Mouse (Mus musculus) megakaryocyte, embryonic 14.5 days (primary cell): ENCODE results near the gene Sema4b. TPM values are rescaled to one million over a fixed set of nuclear protein-coding genes. Genes with fewer than 3 reads are reported as not detected.

ENCODE experiments used
- H3K27me3 ChIP-seq: replicated peaks from 2 replicates; pipeline ENCODE3; 2012; ENCODE audit warnings: inconsistent platforms
- H3K36me3 ChIP-seq: replicated peaks from 2 replicates; pipeline ENCODE3; 2012; ENCODE audit warnings: low read length, inconsistent platforms, mixed read lengths
- H3K4me1 ChIP-seq: 2 replicates; pipeline ENCODE4 v1.6.1; 2012; ENCODE audit warnings: inconsistent platforms
- H3K4me3 ChIP-seq: replicated peaks from 2 replicates; pipeline ENCODE3; 2012; ENCODE audit warnings: moderate library complexity, mild to moderate bottlenecking, inconsistent platforms
- H3K9me3 ChIP-seq: 2 replicates; pipeline ENCODE4 v1.6.1; 2012; ENCODE audit warnings: inconsistent platforms
- FLI1 ChIP-seq: IDR thresholded peaks from 2 replicates; pipeline ENCODE4 v1.6.1; 2012; ENCODE audit warnings: low read length, inconsistent platforms, mixed read lengths
- GATA1 ChIP-seq: IDR thresholded peaks from 3 replicates; pipeline ENCODE4 v1.6.1; 2012; ENCODE audit warnings: mixed read lengths, low read length, inconsistent platforms, borderline replicate concordance
- polyA plus RNA-seq: library from polyadenylated mRNA; stranded (reverse); fragments of >175 nt; gene quantifications from 2 replicates; pipeline ENCODE4 v1.2.3, GENCODE M21; 2012; ENCODE audit warnings: low replicate concordance; ENCODE audit not compliant: insufficient read depth

The Sema4b gene
- polyA plus RNA-seq, 1 experiment, result 30.8 TPM

GRCm38 (mm10) chr7:80156711-80157227, 29.9 kb upstream of the Sema4b start:
- peaks cover 55% of the 10 kb centered on the region for H3K4me1 ChIP-seq
- no peaks in the 10 kb centered on the region for H3K36me3 ChIP-seq
- H3K27me3 ChIP-seq, result peaks cover 13% of the 10 kb centered on the region
- H3K4me3 ChIP-seq, result no peak overlapping the region
- TF ChIP-seq GATA1, result no peak
- TF ChIP-seq FLI1, result no peak
- peaks cover 4% of the 10 kb centered on the region for H3K9me3 ChIP-seq

DNA sequence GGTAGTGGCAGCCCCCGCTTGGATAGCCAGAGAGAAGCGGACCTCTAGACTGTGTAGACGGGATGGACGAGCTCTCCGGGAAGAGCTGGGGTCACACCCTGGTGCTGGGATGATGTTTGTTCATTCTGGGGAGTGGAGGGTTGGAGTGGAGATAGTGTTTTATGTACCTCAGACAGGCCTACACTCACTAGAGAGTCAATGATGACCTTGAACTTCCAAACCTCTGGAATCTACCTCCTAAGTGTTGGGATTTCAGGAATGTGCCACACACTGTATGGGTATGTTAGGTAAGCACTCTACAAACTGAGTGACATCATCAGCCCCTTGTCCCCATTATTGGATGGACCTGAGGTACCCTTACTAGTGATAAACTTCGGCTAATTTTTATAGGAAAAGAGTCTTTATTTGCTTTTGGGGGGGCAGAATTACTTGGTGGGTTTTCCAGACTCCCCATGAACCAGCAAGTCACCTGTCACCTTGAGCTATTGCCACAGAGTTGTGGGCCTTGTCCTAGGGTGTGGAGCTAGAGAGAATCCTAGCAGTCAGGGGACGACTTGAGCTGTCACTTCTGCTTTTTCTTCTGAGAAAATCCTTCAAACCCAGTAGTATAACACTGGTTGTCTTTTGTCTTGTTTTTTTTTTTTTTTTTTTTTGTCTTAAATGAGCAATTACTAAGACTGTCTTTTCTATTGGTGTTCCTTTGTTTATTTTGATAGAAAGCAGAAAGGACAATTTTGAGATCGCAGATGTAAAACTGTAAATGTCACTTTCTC, 28.0 kb upstream of the Sema4b start:
- H3K4me1 ChIP-seq, result peaks cover 52% of the 10 kb centered on the region
- H3K36me3 ChIP-seq, result no peaks in the 10 kb centered on the region
- TF ChIP-seq GATA1 (no peak), FLI1 (no peak)
- no peaks in the 10 kb centered on the region for H3K9me3 ChIP-seq
- H3K4me3 ChIP-seq, result no peak overlapping the region
- peaks cover 19% of the 10 kb centered on the region for H3K27me3 ChIP-seq

GRCm38 (mm10) chr7:80160293-80160944, 26.2 kb upstream of the Sema4b start:
- TF ChIP-seq GATA1 (no peak), FLI1 (no peak)
- Histone ChIP-seq H3K4me1 (peaks cover 50% of the 10 kb centered on the region), H3K36me3 (no peaks in the 10 kb centered on the region), H3K4me3 (no peak overlapping the region), H3K27me3 (peaks cover 23% of the 10 kb centered on the region), H3K9me3 (0 out of 2 replicates have a peak, but pooled peaks cover 3% of the 10 kb centered on the region)

GRCm38 (mm10) chr7:80160945-80161306, 25.7 kb upstream of the Sema4b start:
- no peak for TF ChIP-seq GATA1
- TF ChIP-seq FLI1, result no peak
- Histone ChIP-seq H3K27me3 (peaks cover 23% of the 10 kb centered on the region), H3K4me1 (peaks cover 52% of the 10 kb centered on the region), H3K9me3 (0 out of 2 replicates have a peak, but pooled peaks cover 3% of the 10 kb centered on the region), H3K36me3 (no peaks in the 10 kb centered on the region), H3K4me3 (no peak overlapping the region)

- TF ChIP-seq FLI1 (no peak), GATA1 (no peak)
- Histone ChIP-seq H3K27me3 (peaks cover 19% of the 10 kb centered on the region), H3K4me3 (no peak overlapping the region), H3K9me3 (0 out of 2 replicates have a peak, but pooled peaks cover 3% of the 10 kb centered on the region), H3K4me1 (peaks cover 49% of the 10 kb centered on the region), H3K36me3 (no peaks in the 10 kb centered on the region)
These were observed 21.2 kb upstream of the Sema4b start for GRCm38 (mm10) chr7:80165432-80165831.

DNA sequence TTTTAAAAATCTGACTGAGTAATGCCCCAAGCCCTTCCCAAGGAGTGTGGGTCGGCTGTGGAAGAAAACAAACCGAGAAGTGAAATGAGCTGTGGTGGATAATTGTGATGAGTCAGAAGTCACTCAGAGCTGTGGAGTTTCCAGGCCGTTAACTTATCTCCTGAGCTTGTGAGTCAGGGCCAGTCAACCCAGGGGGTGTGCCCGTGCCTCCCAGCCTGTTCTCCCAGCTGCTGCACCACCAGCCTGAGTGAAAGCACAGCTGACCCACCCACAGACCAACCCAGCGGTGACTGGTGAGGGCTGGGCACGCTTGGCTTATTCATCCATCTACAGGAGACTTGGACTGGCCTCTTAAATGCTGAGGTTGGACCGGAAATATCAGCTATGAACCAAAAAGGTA, 19.9 kb upstream of the Sema4b start:
- H3K9me3 ChIP-seq, result 0 out of 2 replicates have a peak, but pooled peaks cover 3% of the 10 kb centered on the region
- H3K27me3 ChIP-seq, result peaks cover 13% of the 10 kb centered on the region
- peaks cover 47% of the 10 kb centered on the region for H3K4me1 ChIP-seq
- H3K36me3 ChIP-seq, result no peaks in the 10 kb centered on the region
- TF ChIP-seq GATA1, result no peak
- TF ChIP-seq FLI1, result no peak
- H3K4me3 ChIP-seq, result peak overlapping the region; percentile 80

DNA sequence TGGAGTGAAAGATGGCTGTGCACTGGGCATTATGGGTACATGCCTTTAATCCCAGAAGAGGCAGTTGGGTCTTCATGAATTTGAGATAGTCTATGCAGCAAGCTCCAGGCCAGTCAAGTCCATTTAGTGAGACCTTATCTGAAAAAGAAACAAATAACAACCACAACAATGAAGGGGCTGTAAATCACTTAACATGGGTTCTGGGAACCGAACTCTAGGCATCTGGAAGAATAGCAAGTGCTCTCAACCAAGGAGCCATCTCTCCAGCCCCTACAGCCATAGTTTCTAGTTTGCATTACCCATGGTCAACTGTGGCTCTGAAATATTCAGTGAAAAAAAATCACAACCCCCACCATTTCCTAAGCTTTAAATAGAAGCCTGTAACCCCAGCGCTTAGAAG, 16.8 kb upstream of the Sema4b start:
- no peak overlapping the region for H3K4me3 ChIP-seq
- H3K27me3 ChIP-seq, result peaks cover 6% of the 10 kb centered on the region
- TF ChIP-seq GATA1 (no peak), FLI1 (no peak)
- H3K36me3 ChIP-seq, result no peaks in the 10 kb centered on the region
- H3K4me1 ChIP-seq, result peaks cover 60% of the 10 kb centered on the region
- no peaks in the 10 kb centered on the region for H3K9me3 ChIP-seq

- no peaks in the 10 kb centered on the region for H3K9me3 ChIP-seq
- no peak overlapping the region for H3K4me3 ChIP-seq
- H3K4me1 ChIP-seq, result peaks cover 58% of the 10 kb centered on the region
- TF ChIP-seq FLI1 (no peak), GATA1 (no peak)
- H3K36me3 ChIP-seq, result no peaks in the 10 kb centered on the region
- H3K27me3 ChIP-seq, result peaks cover 6% of the 10 kb centered on the region
These were observed 15.3 kb upstream of the Sema4b start for GRCm38 (mm10) chr7:80171345-80171744.

GRCm38 (mm10) chr7:80172069-80172956, 14.3 kb upstream of the Sema4b start:
- peaks cover 6% of the 10 kb centered on the region for H3K27me3 ChIP-seq
- peaks cover 55% of the 10 kb centered on the region for H3K4me1 ChIP-seq
- H3K9me3 ChIP-seq, result no peaks in the 10 kb centered on the region
- no peak for TF ChIP-seq GATA1
- TF ChIP-seq FLI1, result no peak
- no peaks in the 10 kb centered on the region for H3K36me3 ChIP-seq
- no peak overlapping the region for H3K4me3 ChIP-seq

DNA sequence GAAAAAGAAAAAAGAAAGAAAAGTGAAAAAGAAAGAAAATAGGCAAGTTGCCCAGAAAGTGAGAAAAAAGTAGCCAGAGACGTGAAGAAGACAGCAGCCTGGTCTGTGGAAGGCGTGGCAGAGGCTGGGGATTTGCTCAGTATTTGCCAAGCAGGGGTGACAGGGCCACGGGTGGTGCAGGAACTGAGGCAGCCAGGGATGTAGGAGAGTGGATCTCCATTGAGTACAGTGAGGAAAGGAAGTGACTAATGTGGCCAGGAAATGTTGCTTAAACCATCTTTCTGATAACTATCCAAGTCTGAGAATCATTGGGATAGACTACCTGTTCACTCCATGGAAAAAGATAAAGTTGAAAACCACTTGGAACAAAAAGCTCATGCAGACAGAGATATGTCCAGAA, 10.5 kb upstream of the Sema4b start:
- no peak for TF ChIP-seq FLI1
- TF ChIP-seq GATA1, result no peak
- Histone ChIP-seq H3K4me3 (peak overlapping the region; percentile 65), H3K4me1 (peaks cover 65% of the 10 kb centered on the region), H3K27me3 (peaks cover 5% of the 10 kb centered on the region), H3K36me3 (no peaks in the 10 kb centered on the region), H3K9me3 (peaks cover 5% of the 10 kb centered on the region; the same call in 1 of the 2 replicates)
